Mouse (Mus musculus) kidney, embryonic 14.5 days (tissue): ENCODE measurements around the gene Gpr150. TPM values are rescaled to one million over a fixed set of nuclear protein-coding genes. Genes with fewer than 3 reads are reported as not detected.

Experiments used
- ATAC-seq: fragments of 200-750 bp; cut with Nextera tagmentation; 2 replicates; pipeline ENCODE4 v1.8.0; 2017; ENCODE audit warnings: moderate number of reproducible peaks, mild to moderate bottlenecking, moderate TSS enrichment, moderate library complexity; ENCODE audit not compliant: low FRiP score, low TSS enrichment
- H3K27ac ChIP-seq: fragments of 300-500 bp; sonication (generic); 2 replicates; pipeline ENCODE4 v1.5.1; 2014; ENCODE audit warnings: low read depth, mild to moderate bottlenecking, low read length, moderate library complexity, mixed read lengths
- H3K27me3 ChIP-seq: fragments of 300-500 bp; sonication (generic); 2 replicates; pipeline ENCODE4 v1.6.1; 2014; ENCODE audit warnings: mild to moderate bottlenecking, low read length; ENCODE audit not compliant: control insufficient read depth, insufficient read depth
- H3K36me3 ChIP-seq: fragments of 300-500 bp; sonication (generic); 2 replicates; pipeline ENCODE4 v1.6.1; 2014; ENCODE audit warnings: low read length, mixed read lengths; ENCODE audit not compliant: control insufficient read depth, insufficient read depth
- H3K4me1 ChIP-seq: fragments of 300-500 bp; sonication (generic); 2 replicates; pipeline ENCODE4 v1.6.1; 2014; ENCODE audit warnings: low read length, mixed read lengths; ENCODE audit not compliant: control insufficient read depth, insufficient read depth
- H3K4me2 ChIP-seq: fragments of 300-500 bp; sonication (generic); replicated peaks from 2 replicates; pipeline ENCODE4 v1.6.1; 2014; ENCODE audit warnings: low read depth, mild to moderate bottlenecking, low read length
- H3K4me3 ChIP-seq: fragments of 300-500 bp; sonication (generic); 2 replicates; pipeline ENCODE4 v1.5.1; 2014; ENCODE audit warnings: mild to moderate bottlenecking, low read length
- H3K9ac ChIP-seq: fragments of 300-500 bp; sonication (generic); 2 replicates; pipeline ENCODE4 v1.6.1; 2014; ENCODE audit warnings: low read depth, mild to moderate bottlenecking, low read length, moderate library complexity
- H3K9me3 ChIP-seq: fragments of 300-500 bp; sonication (generic); 2 replicates; pipeline ENCODE4 v1.6.1; 2016; ENCODE audit warnings: low read length; ENCODE audit not compliant: control insufficient read depth
- WGBS: fragments of 180-500 bp; shearing (Covaris S2); extraction: QIAGEN DNeasy Blood & Tissue Kit; methylation state at CpG from one replicate; pipeline ENCODE4 v1.1.7; 2014; 5-methylcytosine and 5-hydroxymethylcytosine counted together
- polyA plus RNA-seq: library from polyadenylated mRNA; unstranded; fragments of >200 nt; fragmentation: Nextera tagmentation; extraction: Ambion mirVana; gene quantifications from 2 replicates; pipeline ENCODE4 v1.2.1, GENCODE M21; 2014

Gene Gpr150
- polyA plus RNA-seq, 1 experiment from 2014 or later: 0.19 TPM

GRCm38 (mm10) chr13:76018844-76019400, 37.9 kb downstream of the Gpr150 start:
- H3K4me1 ChIP-seq: no peaks in the 10 kb centered on the region
- no peak overlapping the region; the same call in 1 of the 2 replicates for H3K9ac ChIP-seq

GRCm38 (mm10) chr13:76017974-76018843, 38.6 kb downstream of the Gpr150 start, which contains the start of gene Rfesd:
Gene Rfesd, minus strand, starts transcription at chr13:76018719.
- ATAC-seq: peak; percentile 100
- Histone ChIP-seq H3K9ac (peak within 1 kb of the TSS; percentile 93), H3K27me3 (no peaks in the 10 kb centered on the region), H3K4me3 (peak within 1 kb of the TSS; percentile 77), H3K36me3 (no peaks in the 10 kb centered on the region), H3K9me3 (no peaks in the 10 kb centered on the region), H3K4me2 (peak within 1 kb of the TSS; percentile 75), H3K4me1 (no peaks in the 10 kb centered on the region), H3K27ac (peak within 1 kb of the TSS; percentile 95)
- under 1% methylated on average over 50 of the region's 50 CpGs for WGBS

More at GRCm38 (mm10) chr13:76018844-76019400, 37.9 kb downstream of the Gpr150 start:
- peak overlapping the region; percentile 75 for H3K4me2 ChIP-seq
- no peaks in the 10 kb centered on the region for H3K27me3 ChIP-seq
- no peak overlapping the region for H3K27ac ChIP-seq
- H3K9me3 ChIP-seq: no peaks in the 10 kb centered on the region
- no peaks in the 10 kb centered on the region for H3K36me3 ChIP-seq
- ATAC-seq: peak; percentile 39
- H3K4me3 ChIP-seq: peak overlapping the region; percentile 77
- WGBS: 51% methylated on average over 5 of the region's 5 CpGs

- Histone ChIP-seq H3K27ac (peak overlapping the region; percentile 95; the same call in 1 of the 2 replicates), H3K9ac (peak overlapping the region; percentile 93), H3K27me3 (no peaks in the 10 kb centered on the region), H3K4me1 (no peaks in the 10 kb centered on the region), H3K4me3 (peak overlapping the region; percentile 77), H3K9me3 (peaks cover 2% of the 10 kb centered on the region; the same call in 1 of the 2 replicates), H3K4me2 (peak overlapping the region; percentile 75), H3K36me3 (no peaks in the 10 kb centered on the region)
- no peak for ATAC-seq
- WGBS: 65% methylated on average over 4 of the region's 4 CpGs
These were observed 39.3 kb downstream of the Gpr150 start for GRCm38 (mm10) chr13:76017465-76017864.

- ATAC-seq: no peak
- Histone ChIP-seq H3K4me1 (no peaks in the 10 kb centered on the region), H3K9ac (no peak overlapping the region), H3K27me3 (no peaks in the 10 kb centered on the region), H3K27ac (no peak overlapping the region), H3K36me3 (no peaks in the 10 kb centered on the region), H3K9me3 (peaks cover 2% of the 10 kb centered on the region; the same call in 1 of the 2 replicates), H3K4me2 (no peak overlapping the region), H3K4me3 (no peak overlapping the region)
- WGBS: 79% methylated on average over 2 of the region's 2 CpGs
These were observed 42.3 kb downstream of the Gpr150 start for GRCm38 (mm10) chr13:76014511-76014910.

Other genes starting within 250 kb of the Gpr150 start
- 36.4 and 42.5 TPM in 2 replicates for gene Glrx, start 217.1 kb downstream of the Gpr150 start, polyA plus RNA-seq
- 36.2 and 67.0 TPM in 2 replicates for gene Rhobtb3, start 113.1 kb downstream of the Gpr150 start, polyA plus RNA-seq
- gene Spata9, start 89.8 kb downstream of the Gpr150 start, polyA plus RNA-seq: 0.77 and 1.1 TPM in 2 replicates
- gene Rfesd, start 38.3 kb downstream of the Gpr150 start, polyA plus RNA-seq: 19.8 and 24.4 TPM in 2 replicates
- gene Arsk, start 41.7 kb upstream of the Gpr150 start, polyA plus RNA-seq: 8.8 and 10.5 TPM in 2 replicates
- 12.2 and 21.5 TPM in 2 replicates for gene Ttc37, start 41.7 kb upstream of the Gpr150 start, polyA plus RNA-seq
- not detected in 2 replicates for gene Fam81b, start 248.1 kb upstream of the Gpr150 start, polyA plus RNA-seq